Mouse (Mus musculus) cerebellum, adult 2 months (tissue): Measurements from ENCODE around the gene Uck1. TPM values are rescaled to one million over a fixed set of nuclear protein-coding genes. Genes with fewer than 3 reads are reported as not detected.
A peak's percentile ranks its signal among the peaks of the same experiment; 100 is the strongest.

Experiments
- DNase-seq, 2 experiments: peaks; one replicate each; pipeline ENCODE4 v3.0.0; 2021
- H3K27ac ChIP-seq: fragments of 200-500 bp; 2 replicates; pipeline ENCODE4 v1.5.1; 2012; ENCODE audit warnings: low read length, control low read depth, inconsistent platforms; ENCODE audit not compliant: insufficient read depth
- H3K27me3 ChIP-seq: fragments of 200-500 bp; 2 replicates; pipeline ENCODE4 v1.6.1; 2012; ENCODE audit warnings: inconsistent platforms, mild to moderate bottlenecking, low read length, moderate library complexity; ENCODE audit not compliant: control insufficient read depth, insufficient read depth
- H3K4me1 ChIP-seq: fragments of 200-500 bp; 2 replicates; pipeline ENCODE4 v1.6.1; 2011; ENCODE audit warnings: low read length; ENCODE audit not compliant: control insufficient read depth, insufficient read depth
- H3K4me3 ChIP-seq: fragments of 200-500 bp; replicated peaks from 2 replicates; pipeline ENCODE3; 2011; ENCODE audit warnings: mild to moderate bottlenecking, low read depth, low read length, control low read depth; ENCODE audit not compliant: insufficient read depth
- CTCF ChIP-seq: fragments of 200-500 bp; IDR thresholded peaks from 2 replicates; pipeline ENCODE4 v1.5.1; 2011; ENCODE audit warnings: low read depth, mild to moderate bottlenecking, control low read depth, low read length, moderate library complexity, borderline replicate concordance; ENCODE audit not compliant: insufficient read depth
- POLR2A ChIP-seq: fragments of 200-500 bp; IDR thresholded peaks from 2 replicates; pipeline ENCODE4 v1.6.1; 2011; ENCODE audit warnings: low read length, control low read depth, borderline replicate concordance; ENCODE audit not compliant: insufficient read depth
- WGBS: fragments of 180-500 bp; shearing (Covaris S2); methylation state at CpG from one replicate; pipeline ENCODE4 v1.1.7; 2018; 5-methylcytosine and 5-hydroxymethylcytosine counted together
- polyA plus RNA-seq: library from polyadenylated mRNA; depleted of rRNA; stranded (reverse); fragments of >200 nt; gene quantifications from 2 replicates; pipeline ENCODE4 v1.2.3, GENCODE M21; 2012

The Uck1 gene
- polyA plus RNA-seq, 1 experiment = 72.0 TPM

- WGBS = 90% methylated on average over 9 of the region's 9 CpGs
- no peaks in the 10 kb centered on the region for H3K27me3 ChIP-seq
- TF ChIP-seq POLR2A (no peak), CTCF (no peak)
- no peak overlapping the region for H3K4me3 ChIP-seq
- H3K27ac ChIP-seq = no peak overlapping the region
- H3K4me1 ChIP-seq = no peaks in the 10 kb centered on the region
- no peak for DNase-seq
Measured at GRCm38 (mm10) chr2:32238708-32239435, 21.1 kb downstream of the Uck1 start.

- no peak for DNase-seq
- Histone ChIP-seq H3K27me3 (no peaks in the 10 kb centered on the region), H3K4me1 (no peaks in the 10 kb centered on the region), H3K27ac (no peak overlapping the region), H3K4me3 (peak overlapping the region; percentile 98)
- 15% methylated on average over 4 of the region's 4 CpGs for WGBS
- TF ChIP-seq CTCF (no peak), POLR2A (no peak)
Measured at GRCm38 (mm10) chr2:32237571-32237970, 22.4 kb downstream of the Uck1 start.

- Histone ChIP-seq H3K4me3 (peak overlapping the region; percentile 98), H3K4me1 (no peaks in the 10 kb centered on the region), H3K27me3 (no peaks in the 10 kb centered on the region), H3K27ac (0 out of 2 replicates have a peak overlapping the region, but pooled peaks have one; percentile 4)
- peak; percentile 40 for TF ChIP-seq CTCF
- TF ChIP-seq POLR2A = no peak
- under 1% methylated on average over 20 of the region's 20 CpGs for WGBS
- peak; percentile 70 to 80 for DNase-seq
Measured at GRCm38 (mm10) chr2:32236760-32237487, 23.0 kb downstream of the Uck1 start.

- Histone ChIP-seq H3K27me3 (no peaks in the 10 kb centered on the region), H3K4me1 (no peaks in the 10 kb centered on the region), H3K27ac (peak within 1 kb of the TSS; percentile 16; the same call in 1 of the 2 replicates), H3K4me3 (peak within 1 kb of the TSS; percentile 98)
- DNase-seq = peak; percentile 91 to 93
- under 1% methylated on average over 54 of the region's 54 CpGs for WGBS
- peak; percentile 95; the same call in 1 of the 2 replicates for TF ChIP-seq POLR2A
- TF ChIP-seq CTCF = no peak
Measured at GRCm38 (mm10) chr2:32235886-32236759, 23.8 kb downstream of the Uck1 start, which contains the start of gene Pomt1. Gene Pomt1, plus strand, starts transcription at chr2:32236590.

- TF ChIP-seq POLR2A (no peak), CTCF (no peak)
- Histone ChIP-seq H3K4me3 (peak overlapping the region; percentile 15), H3K27ac (no peak overlapping the region), H3K27me3 (no peaks in the 10 kb centered on the region), H3K4me1 (no peaks in the 10 kb centered on the region)
- no peak for DNase-seq
- WGBS = 22% methylated on average over 7 of the region's 7 CpGs
Measured at GRCm38 (mm10) chr2:32235433-32235832, 24.5 kb downstream of the Uck1 start.

DNA sequence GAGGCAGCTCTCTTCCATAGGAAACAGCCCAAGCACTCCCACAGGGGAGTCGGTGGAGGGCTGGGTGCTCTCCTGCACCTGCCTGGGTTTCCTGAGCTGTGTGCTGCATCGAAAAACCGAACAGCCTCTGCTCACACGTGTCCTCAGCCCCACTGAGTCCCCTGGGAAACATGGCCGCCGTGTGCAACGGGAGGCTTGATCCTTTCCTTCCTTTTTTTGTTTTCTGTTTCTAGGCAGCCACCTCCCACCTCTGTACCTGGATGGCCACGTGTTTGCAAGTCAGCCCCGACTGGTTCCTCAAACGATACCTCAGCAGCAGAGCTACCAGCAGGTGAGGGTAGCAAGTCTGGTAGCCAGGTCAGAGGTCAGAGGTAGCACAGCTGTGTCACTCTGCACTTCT is 37.9 kb downstream of the Uck1 start:
- WGBS = 72% methylated on average over 10 of the region's 10 CpGs
- peaks cover 28% of the 10 kb centered on the region for H3K4me1 ChIP-seq
- TF ChIP-seq CTCF = no peak
- TF ChIP-seq POLR2A = no peak

GRCm38 (mm10) chr2:32221577-32221976 is 38.4 kb downstream of the Uck1 start:
- H3K4me3 ChIP-seq = no peak overlapping the region
- no peak for DNase-seq
- peaks cover 29% of the 10 kb centered on the region for H3K4me1 ChIP-seq
- 63% methylated on average over 7 of the region's 7 CpGs for WGBS
- no peak for TF ChIP-seq POLR2A
- TF ChIP-seq CTCF = no peak
- H3K27ac ChIP-seq = no peak overlapping the region
- H3K27me3 ChIP-seq = no peaks in the 10 kb centered on the region

More for the DNA sequence above, 37.9 kb downstream of the Uck1 start:
- Histone ChIP-seq H3K27ac (no peak overlapping the region), H3K4me3 (no peak overlapping the region), H3K27me3 (no peaks in the 10 kb centered on the region)
- DNase-seq = no peak
